8 mouse cellular contexts compared by ENCODE assay signal in genomic region chr12:80642725-80643692, GRCm38 (mm10). TPM values are rescaled to one million over a fixed set of nuclear protein-coding genes. Genes with fewer than 3 reads are reported as not detected.
DNase-seq lines count a peak whose midpoint lies in the region; ATAC-seq lines count a peak whose summit lies in the region.

No protein-coding gene starts in this region.

- DNase-seq in 3T3-L1 (ENCODE audit: low read depth, low spot score): peak; percentile 79
- peak; percentile 95 for DNase-seq in ZHBTc4 (ENCODE audit: low read depth, low spot score)
- DNase-seq in cerebellum, postnatal 36 days: peak; percentile 38 to 44
- DNase-seq in frontal cortex, postnatal 36 days (ENCODE audit: low spot score in 2 of 2): peak; percentile 15 to 35
- DNase-seq in induced T-regulatory cell, adult 2 months (ENCODE audit: low read depth): peak; percentile 87
- DNase-seq in splenic B cell, adult 2 months (ENCODE audit: low read depth, low spot score): peak; percentile 78

- peak overlapping the region; percentile 97 for H3K9ac ChIP-seq in limb, embryonic 12.5 days (replicated peaks)
- peak overlapping the region; percentile 97 for H3K9ac ChIP-seq in midbrain, embryonic 12.5 days (replicated peaks)

- peaks cover 34% of the 10 kb centered on the region for H3K4me1 ChIP-seq in limb, embryonic 12.5 days (replicated peaks)
- peaks cover 35% of the 10 kb centered on the region for H3K4me1 ChIP-seq in midbrain, embryonic 12.5 days

- H3K27me3 ChIP-seq in limb, embryonic 12.5 days: no peaks in the 10 kb centered on the region
- no peaks in the 10 kb centered on the region for H3K27me3 ChIP-seq in midbrain, embryonic 12.5 days
- no peaks in the 10 kb centered on the region for H3K27me3 ChIP-seq in splenic B cell, adult 2 months (ENCODE audit: control insufficient read depth, insufficient read depth, low read length, poor library complexity, severe bottlenecking)

- no peak; the same call in none of the 2 replicates for ATAC-seq in limb, embryonic 12.5 days (ENCODE audit: insufficient number of reproducible peaks, insufficient read depth, low FRiP score, low TSS enrichment, low read depth)
- ATAC-seq in midbrain, embryonic 12.5 days (ENCODE audit: low FRiP score, low read depth): no peak; the same call in 1 of the 2 replicates

- 3% methylated on average over 48 of the region's 48 CpGs for WGBS in limb, embryonic 12.5 days
- WGBS in midbrain, embryonic 12.5 days: 4% methylated on average over 48 of the region's 48 CpGs

- peaks cover 39% of the 10 kb centered on the region for H3K36me3 ChIP-seq in limb, embryonic 12.5 days
- peaks cover 37% of the 10 kb centered on the region for H3K36me3 ChIP-seq in midbrain, embryonic 12.5 days
- peaks cover 6% of the 10 kb centered on the region; the same call in 1 of the 2 replicates for H3K36me3 ChIP-seq in splenic B cell, adult 2 months (ENCODE audit: control insufficient read depth, insufficient read depth, low read length, poor library complexity, severe bottlenecking)

- no peaks in the 10 kb centered on the region for H3K9me3 ChIP-seq in limb, embryonic 12.5 days
- no peaks in the 10 kb centered on the region for H3K9me3 ChIP-seq in midbrain, embryonic 12.5 days

- H3K4me3 ChIP-seq in limb, embryonic 12.5 days (replicated peaks): peak overlapping the region; percentile 93
- peak overlapping the region; percentile 97 for H3K4me3 ChIP-seq in midbrain, embryonic 12.5 days

- H3K4me2 ChIP-seq in limb, embryonic 12.5 days: peak overlapping the region; percentile 86
- H3K4me2 ChIP-seq in midbrain, embryonic 12.5 days (replicated peaks): peak overlapping the region; percentile 96

- H3K27ac ChIP-seq in limb, embryonic 12.5 days: peak overlapping the region; percentile 96
- peak overlapping the region; percentile 91 for H3K27ac ChIP-seq in midbrain, embryonic 12.5 days (replicated peaks)

RNA-seq across cellular contexts. Expression of gene Slc39a9, which starts 0.7 kb away (rescaled TPM):
- 26.1 and 26.6 TPM in 2 replicates for polyA plus RNA-seq in limb, embryonic 12.5 days (2016; fragmentation: Nextera tagmentation; extraction: Ambion mirVana)
- 31.6 and 32.0 TPM in 2 replicates for polyA plus RNA-seq in midbrain, embryonic 12.5 days (2016; fragmentation: Nextera tagmentation; extraction: Ambion mirVana)

RNA-seq across cellular contexts. Expression of gene Erh, which starts 1.1 kb away (rescaled TPM):
- polyA plus RNA-seq in limb, embryonic 12.5 days (2016; fragmentation: Nextera tagmentation; extraction: Ambion mirVana): 357 and 362 TPM in 2 replicates
- polyA plus RNA-seq in midbrain, embryonic 12.5 days (2016; fragmentation: Nextera tagmentation; extraction: Ambion mirVana): 330 and 339 TPM in 2 replicates

RNA-seq across cellular contexts. Expression of gene Plekhd1, which starts 49.4 kb away (rescaled TPM):
- 0.44 TPM in 1 of 2 replicates, not detected in the other for polyA plus RNA-seq in limb, embryonic 12.5 days (2016; fragmentation: Nextera tagmentation; extraction: Ambion mirVana)
- 3.3 and 4.4 TPM in 2 replicates for polyA plus RNA-seq in midbrain, embryonic 12.5 days (2016; fragmentation: Nextera tagmentation; extraction: Ambion mirVana)

Comparison
In these comparisons a context has a peak if more than half of its experiments do, and no peak if none do; other contexts are left out.
1. DNase-seq: peak in every context shown above with its lines; median percentile 95 in ZHBTc4; 87 in induced T-regulatory cell, adult 2 months; 79 in 3T3-L1; 78 in splenic B cell, adult 2 months; 41 in cerebellum, postnatal 36 days; 25 in frontal cortex, postnatal 36 days.